Mouse (Mus musculus) hindbrain, embryonic 16.5 days (tissue): Measurements from ENCODE around the gene Arhgef3. TPM values are rescaled to one million over a fixed set of nuclear protein-coding genes. Genes with fewer than 3 reads are reported as not detected.

ENCODE experiments used
- ATAC-seq: fragments of 200-750 bp; cut with Nextera tagmentation; 2 replicates; pipeline ENCODE4 v1.8.0; 2017; ENCODE audit warnings: moderate TSS enrichment, moderate library complexity
- H3K27ac ChIP-seq: fragments of 300-500 bp; sonication (generic); 2 replicates; pipeline ENCODE4 v1.5.1; 2014; ENCODE audit warnings: low read depth, mild to moderate bottlenecking, control low read depth, low read length, moderate library complexity
- H3K27me3 ChIP-seq: fragments of 300-500 bp; sonication (generic); replicated peaks from 2 replicates; pipeline ENCODE4 v1.6.1; 2014; ENCODE audit warnings: low read length; ENCODE audit not compliant: control insufficient read depth, insufficient read depth
- H3K36me3 ChIP-seq: fragments of 300-500 bp; sonication (generic); 2 replicates; pipeline ENCODE4 v1.6.1; 2014; ENCODE audit warnings: mild to moderate bottlenecking, low read length, moderate library complexity, mixed read lengths; ENCODE audit not compliant: control insufficient read depth, insufficient read depth
- H3K4me1 ChIP-seq: fragments of 300-500 bp; sonication (generic); 2 replicates; pipeline ENCODE4 v1.6.1; 2014; ENCODE audit warnings: low read depth, low read length; ENCODE audit not compliant: control insufficient read depth, insufficient read depth
- H3K4me2 ChIP-seq: fragments of 300-500 bp; sonication (generic); 2 replicates; pipeline ENCODE4 v1.6.1; 2014; ENCODE audit warnings: mild to moderate bottlenecking, low read length, control low read depth, moderate library complexity
- H3K4me3 ChIP-seq: fragments of 300-500 bp; sonication (generic); 2 replicates; pipeline ENCODE4 v1.5.1; 2014; ENCODE audit warnings: mild to moderate bottlenecking, low read length, control low read depth, moderate library complexity
- H3K9ac ChIP-seq: fragments of 300-500 bp; sonication (generic); 2 replicates; pipeline ENCODE4 v1.6.1; 2014; ENCODE audit warnings: low read depth, mild to moderate bottlenecking, control low read depth, low read length, moderate library complexity
- H3K9me3 ChIP-seq: fragments of 300-500 bp; sonication (generic); 2 replicates; pipeline ENCODE4 v1.6.1; 2014; ENCODE audit warnings: mild to moderate bottlenecking, low read length, moderate library complexity; ENCODE audit not compliant: control insufficient read depth
- WGBS: fragments of 180-500 bp; shearing (Covaris S2); extraction: QIAGEN DNeasy Blood & Tissue Kit; methylation state at CpG from one replicate; pipeline ENCODE4 v1.1.7; 2014; 5-methylcytosine and 5-hydroxymethylcytosine counted together
- polyA plus RNA-seq: library from polyadenylated mRNA; unstranded; fragments of >200 nt; fragmentation: Nextera tagmentation; extraction: Ambion mirVana; gene quantifications from 2 replicates; pipeline ENCODE4 v1.2.1, GENCODE M21; 2015

Arhgef3 gene
- polyA plus RNA-seq, 1 experiment from 2014 or later = 18.4 TPM

DNA sequence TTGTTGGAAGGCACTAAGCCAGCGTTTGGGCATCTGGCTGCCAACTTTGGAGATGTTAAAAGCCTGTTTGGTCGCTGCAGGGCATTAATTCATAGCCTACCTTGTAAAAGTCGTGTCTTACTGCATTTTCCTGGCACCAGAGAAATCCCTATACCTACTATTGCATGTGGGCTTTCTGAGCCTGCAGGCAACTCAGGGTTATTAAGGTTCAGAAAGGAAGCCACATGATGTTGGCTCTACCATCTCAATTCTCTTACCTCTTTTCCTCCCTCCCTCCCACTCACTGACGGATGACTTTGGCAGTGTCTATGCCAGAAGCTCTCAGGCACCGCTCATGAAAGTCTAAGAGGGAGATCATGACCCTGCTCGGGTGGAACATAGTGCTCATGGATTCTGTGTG is 210.8 kb downstream of the Arhgef3 start:
- Histone ChIP-seq H3K27ac (no peak overlapping the region), H3K36me3 (no peaks in the 10 kb centered on the region), H3K9ac (no peak overlapping the region), H3K4me2 (no peak overlapping the region), H3K4me1 (no peaks in the 10 kb centered on the region), H3K4me3 (no peak overlapping the region), H3K9me3 (no peaks in the 10 kb centered on the region), H3K27me3 (no peaks in the 10 kb centered on the region)
- ATAC-seq = no peak
- WGBS = 84% methylated on average over 6 of the region's 6 CpGs

DNA sequence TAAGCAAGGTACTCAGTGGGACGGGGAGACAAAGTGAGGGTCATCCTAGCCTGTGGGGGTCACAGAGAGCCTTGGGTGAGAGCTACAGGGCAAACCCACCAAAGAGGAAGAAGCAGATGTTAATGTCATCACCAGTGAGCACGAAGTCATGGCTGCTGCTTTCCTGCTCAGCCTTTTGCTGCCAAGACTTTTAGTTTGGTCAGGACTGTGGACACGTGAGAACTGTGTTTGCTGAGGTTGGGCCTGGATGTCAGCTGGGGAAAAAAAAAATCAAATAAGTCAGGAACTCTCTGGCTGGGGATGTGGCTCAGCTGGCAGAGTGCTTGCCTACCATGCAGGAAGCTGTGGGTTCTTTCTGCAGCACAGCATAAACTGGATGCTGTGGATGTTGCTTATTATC is 213.2 kb downstream of the Arhgef3 start:
- Histone ChIP-seq H3K9me3 (no peaks in the 10 kb centered on the region), H3K4me1 (no peaks in the 10 kb centered on the region), H3K27me3 (no peaks in the 10 kb centered on the region), H3K4me3 (no peak overlapping the region), H3K27ac (no peak overlapping the region), H3K4me2 (no peak overlapping the region), H3K9ac (no peak overlapping the region), H3K36me3 (no peaks in the 10 kb centered on the region)
- ATAC-seq = no peak
- 72% methylated on average over 3 of the region's 3 CpGs for WGBS

DNA sequence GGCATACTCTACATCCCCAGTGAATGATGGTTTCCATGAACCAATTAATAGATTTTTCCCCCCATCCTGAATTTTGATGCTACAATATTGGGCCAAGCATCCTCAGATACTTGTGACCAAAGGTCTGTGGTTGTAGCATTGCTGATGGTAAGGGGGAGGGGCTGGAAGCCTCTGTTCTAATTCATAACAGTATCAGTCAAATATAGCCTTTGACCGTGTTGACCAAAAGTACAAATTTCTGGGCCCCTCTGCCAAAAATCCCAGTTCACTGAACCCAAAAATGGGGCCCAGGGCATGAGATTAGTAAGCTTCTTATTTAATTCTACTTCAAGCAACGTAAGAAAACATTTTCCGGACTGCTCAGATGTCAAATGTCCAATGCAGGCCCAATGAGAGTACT is 214.3 kb downstream of the Arhgef3 start:
- Histone ChIP-seq H3K27me3 (no peaks in the 10 kb centered on the region), H3K36me3 (no peaks in the 10 kb centered on the region), H3K4me3 (no peak overlapping the region), H3K4me1 (no peaks in the 10 kb centered on the region), H3K9me3 (no peaks in the 10 kb centered on the region), H3K9ac (no peak overlapping the region), H3K4me2 (no peak overlapping the region), H3K27ac (no peak overlapping the region)
- no peak for ATAC-seq
- 95% methylated on average over 3 of the region's 3 CpGs for WGBS

DNA sequence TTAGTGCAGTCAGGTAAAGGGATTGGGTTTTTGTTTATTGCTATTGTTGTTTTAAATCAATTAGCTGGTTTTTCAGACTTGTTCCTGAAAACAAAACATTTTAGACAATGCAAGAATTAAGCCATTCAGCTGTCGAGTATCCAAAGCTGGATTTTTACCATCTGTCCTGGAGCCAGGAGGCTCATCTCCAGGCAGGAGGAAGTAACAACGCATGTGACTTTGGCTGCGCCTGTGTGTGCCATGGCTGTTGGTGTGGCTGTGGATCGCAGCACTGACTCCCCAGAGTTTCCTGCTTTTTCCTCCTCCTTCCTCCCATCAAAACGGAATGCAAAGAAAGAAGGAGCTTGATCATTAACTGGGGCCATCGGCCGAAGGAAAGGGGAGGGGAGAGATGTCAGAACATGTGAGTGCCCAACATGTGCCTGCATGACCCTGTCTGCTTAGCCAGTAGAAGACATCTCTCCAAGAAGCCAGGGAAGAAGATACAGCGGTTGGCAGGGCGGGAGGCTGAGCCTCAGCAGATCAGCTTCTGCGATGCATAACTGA is 216.9 kb downstream of the Arhgef3 start:
- 63% methylated on average over 9 of the region's 10 CpGs for WGBS
- H3K4me2 ChIP-seq = no peak overlapping the region
- 0 out of 2 replicates have a peak, but pooled peaks cover 2% of the 10 kb centered on the region for H3K27me3 ChIP-seq
- no peaks in the 10 kb centered on the region for H3K9me3 ChIP-seq
- peaks cover 4% of the 10 kb centered on the region for H3K4me1 ChIP-seq
- H3K4me3 ChIP-seq = no peak overlapping the region
- H3K9ac ChIP-seq = no peak overlapping the region
- no peak overlapping the region for H3K27ac ChIP-seq
- H3K36me3 ChIP-seq = no peaks in the 10 kb centered on the region
- no peak for ATAC-seq

DNA sequence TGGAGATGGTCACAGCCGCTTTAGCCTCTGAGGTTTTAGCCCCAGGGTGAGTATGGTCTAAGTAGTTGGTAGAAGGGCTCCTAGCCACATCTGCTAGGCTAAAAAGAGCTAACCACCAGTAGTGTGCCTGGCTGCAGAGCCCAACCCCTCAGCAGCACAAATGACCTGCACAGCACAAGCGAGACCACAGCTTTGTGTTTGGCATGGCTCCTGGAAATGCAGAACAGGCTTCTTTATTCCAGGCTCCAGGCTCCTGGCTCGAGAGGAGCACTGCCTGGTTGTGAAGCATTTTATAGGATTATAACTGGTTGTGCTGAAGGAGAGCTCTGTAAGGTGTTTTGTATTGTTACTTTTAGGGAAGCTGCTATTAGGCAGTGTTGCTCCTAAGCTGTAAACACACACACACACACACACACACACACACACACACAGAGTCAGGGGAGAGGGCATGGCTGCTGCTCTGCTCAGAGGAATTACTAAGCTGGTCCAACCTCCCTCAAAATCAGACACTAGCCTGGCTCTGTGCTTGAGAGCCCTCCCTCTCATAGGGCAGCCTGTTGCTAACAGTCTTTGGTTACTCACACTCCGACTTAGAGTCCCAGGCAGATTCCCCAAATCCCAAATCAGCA is 217.8 kb downstream of the Arhgef3 start:
- Histone ChIP-seq H3K36me3 (no peaks in the 10 kb centered on the region), H3K4me1 (peaks cover 4% of the 10 kb centered on the region), H3K9me3 (no peaks in the 10 kb centered on the region), H3K27me3 (peaks cover 4% of the 10 kb centered on the region; the same call in 1 of the 2 replicates), H3K4me2 (no peak overlapping the region), H3K4me3 (no peak overlapping the region), H3K27ac (peak overlapping the region; percentile 63; the same call in 1 of the 2 replicates), H3K9ac (no peak overlapping the region)
- peak; percentile 74 for ATAC-seq
- 50% methylated on average over 4 of the region's 4 CpGs for WGBS

GRCm38 (mm10) chr14:27335331-27336207 is 220.9 kb downstream of the Arhgef3 start:
- Histone ChIP-seq H3K4me1 (peaks cover 4% of the 10 kb centered on the region), H3K36me3 (no peaks in the 10 kb centered on the region), H3K27ac (no peak overlapping the region), H3K4me3 (peak overlapping the region; percentile 69), H3K4me2 (peak overlapping the region; percentile 98), H3K9ac (peak overlapping the region; percentile 75), H3K9me3 (no peaks in the 10 kb centered on the region), H3K27me3 (peaks cover 5% of the 10 kb centered on the region; the same call in 1 of the 2 replicates)
- WGBS = 3% methylated on average over 37 of the region's 37 CpGs
- ATAC-seq = peak; percentile 94

DNA sequence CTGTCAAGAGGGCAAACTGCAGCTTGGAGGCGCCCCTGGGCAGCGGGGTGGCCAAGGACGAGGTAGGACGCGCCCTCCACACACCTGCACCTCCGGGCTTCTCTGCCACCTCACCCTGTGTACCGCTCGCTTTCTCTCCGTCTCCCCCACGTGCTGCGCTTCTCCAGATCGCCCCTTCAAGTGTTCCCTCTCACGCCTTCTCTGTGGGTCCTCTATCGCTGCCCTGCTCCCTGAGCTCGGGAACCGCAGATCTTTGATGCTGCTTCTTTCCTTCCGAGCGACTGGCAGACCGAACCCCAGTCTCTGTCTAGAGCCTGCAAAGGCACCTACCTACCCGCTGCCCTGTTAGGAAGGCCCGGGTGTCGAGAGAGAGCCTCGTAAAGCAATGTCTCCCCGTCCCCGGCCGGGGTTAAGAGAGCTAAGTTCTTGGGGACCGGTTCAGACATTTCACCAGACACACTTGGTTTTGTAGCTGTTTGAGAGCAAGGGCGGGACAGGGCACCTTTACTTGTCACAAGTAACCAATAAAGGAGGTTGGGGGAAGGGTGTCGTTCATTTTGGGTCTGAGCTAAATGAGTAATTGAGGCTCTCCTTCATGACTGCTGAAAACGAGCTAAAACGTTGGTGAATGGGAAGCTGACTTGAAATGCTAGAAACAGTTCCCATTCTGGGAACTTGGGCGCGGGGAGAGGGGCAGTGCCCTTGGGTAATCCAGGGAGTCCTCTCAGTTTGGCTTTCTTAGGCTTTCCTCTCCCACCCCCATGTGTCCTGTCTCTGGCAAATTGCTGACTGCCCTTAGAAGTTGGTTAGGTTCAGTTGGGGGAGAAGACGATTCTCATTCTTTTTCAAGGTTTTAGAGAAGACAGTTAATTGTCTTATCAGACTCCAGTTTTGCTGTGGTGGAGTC is 221.8 kb downstream of the Arhgef3 start:
- H3K9ac ChIP-seq = peak overlapping the region; percentile 75
- no peaks in the 10 kb centered on the region for H3K36me3 ChIP-seq
- no peaks in the 10 kb centered on the region for H3K9me3 ChIP-seq
- H3K27ac ChIP-seq = no peak overlapping the region
- H3K4me3 ChIP-seq = peak overlapping the region; percentile 69
- H3K4me2 ChIP-seq = peak overlapping the region; percentile 98
- peaks cover 5% of the 10 kb centered on the region; the same call in 1 of the 2 replicates for H3K27me3 ChIP-seq
- H3K4me1 ChIP-seq = peaks cover 4% of the 10 kb centered on the region
- WGBS = 4% methylated on average over 33 of the region's 34 CpGs
- ATAC-seq = peak; percentile 71

GRCm38 (mm10) chr14:27337156-27337555 is 222.5 kb downstream of the Arhgef3 start:
- H3K4me2 ChIP-seq = peak overlapping the region; percentile 98
- no peak overlapping the region for H3K9ac ChIP-seq
- H3K9me3 ChIP-seq = no peaks in the 10 kb centered on the region
- H3K4me3 ChIP-seq = no peak overlapping the region; the same call in 1 of the 2 replicates
- peaks cover 5% of the 10 kb centered on the region; the same call in 1 of the 2 replicates for H3K27me3 ChIP-seq
- H3K36me3 ChIP-seq = no peaks in the 10 kb centered on the region
- H3K4me1 ChIP-seq = peaks cover 4% of the 10 kb centered on the region
- no peak overlapping the region for H3K27ac ChIP-seq
- 70% methylated on average over 6 of the region's 6 CpGs for WGBS
- ATAC-seq = no peak
